Mouse (Mus musculus) heart, postnatal 36 days (tissue): ENCODE measurements around the gene Fads2. TPM values are rescaled to one million over a fixed set of nuclear protein-coding genes. Genes with fewer than 3 reads are reported as not detected.

ENCODE experiments used
- DNase-seq, 2 experiments: peaks; one replicate each; pipeline ENCODE4 v3.0.0; 2021 to 2022
- intact Hi-C: fragments of 180-260 bp; cut with DNase I; formaldehyde crosslinking; loops from one replicate; pipeline ENCODE4 v1.15.1; 2025
- total RNA-seq, 2 experiments: library from RNA; stranded (reverse); gene quantifications; 2 replicates each; pipeline ENCODE4 v1.2.3; 2021

Fads2 gene
- total RNA-seq, 2 experiments from 2014 or later, result 4.8 to 6.8 TPM

DNA sequence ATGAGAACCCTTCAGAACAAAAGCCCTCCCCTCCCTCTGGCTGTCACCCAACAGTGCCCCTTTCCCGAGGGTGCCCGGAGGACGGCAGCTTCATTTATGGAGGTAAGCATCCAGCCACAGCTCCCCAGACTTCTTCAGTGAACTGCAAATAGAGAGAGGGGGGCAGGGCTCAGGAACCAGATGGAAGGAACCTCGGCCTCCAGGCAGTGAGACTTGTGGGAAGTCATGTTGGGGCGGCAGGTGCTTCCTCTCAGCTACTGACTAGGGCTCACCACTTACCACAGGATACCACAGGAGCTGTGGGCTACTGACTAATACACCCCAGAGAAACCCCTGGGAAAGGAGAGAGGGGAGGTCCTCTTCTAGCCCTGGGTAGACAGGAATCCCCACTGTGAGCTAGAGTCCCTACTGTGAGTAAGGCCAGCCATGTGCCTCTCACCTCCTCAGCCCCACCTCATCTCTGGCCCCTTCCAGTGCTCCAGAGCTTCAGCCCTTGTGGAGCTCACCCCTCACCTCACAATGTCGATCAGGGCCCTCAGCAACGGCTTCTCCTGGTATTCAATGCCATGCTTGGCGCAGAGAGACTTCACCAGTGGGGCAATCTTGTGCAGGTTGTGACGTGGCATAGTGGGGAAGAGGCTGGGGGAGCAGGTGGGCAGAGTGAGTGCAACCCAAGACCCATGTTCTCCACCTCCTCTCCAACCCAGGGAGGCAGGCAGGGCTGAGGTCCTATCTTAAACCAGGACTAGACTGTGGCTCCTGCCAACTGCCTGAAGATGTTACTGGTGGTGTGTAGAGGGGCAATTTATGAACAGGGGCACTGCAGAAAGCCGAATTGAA, 37.2 kb downstream of the Fads2 start:
- no peak for DNase-seq
- intact Hi-C loops, result no loop called here

DNA sequence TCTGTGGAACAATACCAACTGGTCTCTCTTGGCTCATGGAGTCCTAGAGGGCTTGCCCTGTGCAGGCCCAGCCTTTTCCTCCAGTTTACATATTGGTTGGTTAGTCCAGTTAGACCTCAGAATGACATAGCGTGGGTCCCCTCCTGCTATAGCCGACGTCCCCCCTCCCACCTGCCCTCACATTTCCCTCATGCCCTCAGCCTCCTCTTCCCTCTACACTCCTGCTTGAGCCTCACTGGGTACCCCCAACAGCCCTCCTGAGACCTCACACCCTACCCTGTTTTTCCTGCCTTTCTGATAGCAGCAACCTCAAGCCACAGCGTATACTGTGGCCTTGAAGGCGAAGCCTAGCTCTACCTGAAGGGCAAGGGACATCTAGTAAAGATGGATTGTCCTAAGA, 38.7 kb downstream of the Fads2 start:
- DNase-seq, result no peak
- intact Hi-C loops, result no loop called here

DNA sequence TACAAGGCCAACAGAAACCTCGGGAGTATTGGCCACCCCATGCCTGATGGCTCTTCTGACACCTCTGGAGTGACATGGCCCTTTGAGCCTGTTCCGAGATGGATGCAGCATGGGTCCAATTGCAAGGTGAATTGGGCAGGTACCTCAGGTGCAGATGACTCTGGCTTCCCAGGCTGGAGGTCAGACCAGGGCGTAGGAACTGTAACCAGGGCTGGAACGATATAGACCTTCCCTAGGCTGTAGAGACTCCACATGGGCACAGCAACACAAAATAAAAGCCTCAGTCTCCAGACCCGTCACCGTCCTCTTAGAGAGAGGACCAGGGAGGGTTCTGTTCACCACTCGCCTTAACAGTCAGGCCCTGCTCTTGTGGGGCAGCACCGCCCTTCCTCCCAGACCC, 39.3 kb downstream of the Fads2 start:
- no peak for DNase-seq
- intact Hi-C loops, result no loop called here

DNA sequence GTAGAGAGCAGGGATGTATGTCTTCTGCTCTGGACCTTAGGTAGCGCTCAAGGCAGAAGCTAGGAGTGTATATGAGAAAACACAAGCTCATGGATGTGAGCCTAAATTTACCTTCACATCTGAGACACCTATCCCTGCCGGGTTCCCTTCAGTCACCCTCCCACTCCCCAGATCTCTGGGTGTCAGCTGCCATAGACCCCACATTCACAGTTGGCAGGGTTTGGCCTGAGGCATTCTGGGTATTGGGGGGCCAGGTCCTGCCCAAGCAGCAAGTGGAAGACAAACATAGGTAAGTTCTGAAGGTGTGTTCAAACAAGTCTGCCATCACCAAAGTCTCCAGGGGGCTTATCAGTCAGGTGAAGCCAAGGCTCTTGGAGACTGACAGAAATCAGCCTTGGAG, 39.9 kb downstream of the Fads2 start:
- intact Hi-C loops, result no loop called here
- DNase-seq, result no peak

DNA sequence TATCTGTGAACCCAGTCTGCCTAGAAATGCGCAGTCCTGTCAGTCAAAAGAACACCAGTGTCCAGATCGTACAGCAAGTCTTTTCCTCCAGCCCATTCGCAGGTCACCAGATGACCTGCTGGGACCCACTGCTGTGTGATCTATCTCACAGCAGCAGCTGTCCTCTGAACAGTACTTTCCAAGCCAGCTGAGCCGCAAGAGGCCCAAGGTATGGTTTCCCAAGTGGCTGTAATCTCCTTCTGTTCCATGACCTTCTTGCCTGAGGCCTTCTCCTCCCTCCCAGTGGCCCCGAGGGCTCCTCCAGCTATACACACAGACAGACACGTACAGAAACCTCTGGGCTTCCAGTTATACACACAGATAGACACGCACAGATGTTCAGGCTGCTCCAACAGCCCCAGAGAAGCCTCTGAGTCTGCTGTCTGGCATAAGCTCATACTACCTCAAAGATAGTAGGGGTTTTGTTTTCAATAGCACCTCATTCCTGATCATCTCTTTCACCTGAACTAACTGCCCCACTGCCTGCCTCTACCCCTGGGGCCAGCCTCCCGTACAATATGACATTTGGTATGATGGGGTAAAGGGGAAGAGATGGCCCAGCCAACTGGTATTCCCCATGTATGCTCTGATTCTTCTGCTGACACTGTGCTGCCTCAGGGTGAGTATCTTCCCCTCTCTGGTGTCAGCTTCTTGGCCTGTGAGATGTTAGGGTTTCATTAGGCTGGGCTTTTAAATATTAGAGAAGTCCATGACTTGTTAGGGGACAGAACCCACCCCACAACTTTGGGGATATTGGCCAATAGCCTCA, 40.6 kb downstream of the Fads2 start:
- DNase-seq, result no peak
- intact Hi-C loops, result no loop called here

DNA sequence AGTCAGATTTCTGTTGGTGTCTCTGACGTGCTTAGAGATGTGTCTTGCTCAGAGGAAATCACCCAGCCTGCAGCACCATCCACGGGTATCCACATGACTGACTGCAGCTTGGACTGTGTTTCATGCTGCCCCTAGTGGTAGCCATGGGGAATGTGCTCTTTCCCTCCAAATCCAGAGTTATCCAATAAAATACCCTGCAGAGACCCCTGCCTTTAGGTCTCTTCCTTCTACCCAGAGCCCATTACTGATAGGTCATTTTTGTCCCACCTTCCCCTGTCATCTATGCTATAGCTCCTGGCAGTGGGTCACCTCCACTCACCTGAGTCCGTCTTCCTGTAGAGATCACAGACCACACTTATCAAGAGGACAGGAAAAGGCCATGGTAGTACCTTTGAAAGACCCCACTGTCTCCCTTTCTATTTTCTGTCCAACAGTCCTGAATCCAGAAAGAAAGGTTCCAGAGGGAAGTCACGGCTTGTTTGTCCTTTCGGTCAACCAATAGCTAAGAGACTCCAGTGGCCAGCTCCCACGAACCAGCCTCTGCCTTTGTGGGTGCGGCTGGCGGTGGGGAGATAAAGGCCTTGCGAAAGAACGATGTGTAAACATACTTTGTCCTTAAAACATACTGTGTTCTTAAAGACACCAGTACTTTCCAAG, 41.5 kb downstream of the Fads2 start:
- DNase-seq, result peak; percentile 49 to 55
- intact Hi-C loops, result no loop called here

DNA sequence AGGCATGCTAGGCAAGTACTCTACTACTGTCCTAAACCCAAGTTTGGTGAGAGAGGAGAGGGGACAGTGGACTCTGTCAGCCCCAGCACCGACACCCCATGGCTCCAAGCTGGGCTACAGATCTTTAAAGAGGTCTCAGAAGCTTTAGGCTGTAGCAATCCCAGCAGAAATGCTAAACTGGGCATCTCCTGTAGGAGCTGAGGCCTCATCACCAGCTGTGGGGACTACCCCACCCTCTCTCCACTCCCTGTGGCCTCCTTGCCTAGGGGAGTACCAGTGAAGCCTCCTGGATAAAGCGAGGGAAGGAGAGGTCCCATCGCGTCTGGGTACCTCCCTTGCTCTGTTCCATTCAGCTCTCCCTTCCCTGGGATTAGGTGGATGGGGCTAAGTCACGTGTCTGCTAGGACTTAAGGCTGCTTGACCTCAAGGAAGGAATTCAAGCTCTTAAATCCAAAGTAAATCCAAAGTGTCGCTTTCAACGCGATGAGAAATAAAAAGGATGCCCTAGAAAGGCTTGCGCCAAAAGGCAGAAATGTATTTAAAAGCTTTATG, 42.6 kb downstream of the Fads2 start:
- intact Hi-C loops, result no loop called here
- DNase-seq, result no peak

DNA sequence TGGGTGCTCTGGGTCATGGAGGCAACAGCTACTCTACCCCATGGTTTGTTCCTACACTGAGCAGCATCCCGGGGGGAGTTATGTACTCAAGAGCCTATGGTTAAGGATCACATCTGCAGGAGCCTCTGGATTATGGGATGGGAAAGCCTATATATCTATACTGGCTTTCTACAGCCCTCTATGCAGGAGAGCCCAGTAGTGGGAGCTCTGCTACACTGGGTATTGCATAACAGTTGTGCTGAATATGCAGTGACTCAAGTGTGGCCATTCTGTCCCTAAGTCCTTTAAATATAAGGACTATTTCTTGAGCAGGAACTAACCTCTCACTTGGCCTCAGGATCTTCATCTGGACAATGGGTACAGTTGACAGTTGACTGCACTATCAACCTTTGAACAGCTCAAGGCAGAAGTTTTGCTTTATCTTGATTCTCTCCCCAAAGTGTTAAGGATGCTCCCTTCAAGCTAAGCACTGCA, 43.2 kb downstream of the Fads2 start:
- intact Hi-C loops, result no loop called here
- no peak for DNase-seq

DNA sequence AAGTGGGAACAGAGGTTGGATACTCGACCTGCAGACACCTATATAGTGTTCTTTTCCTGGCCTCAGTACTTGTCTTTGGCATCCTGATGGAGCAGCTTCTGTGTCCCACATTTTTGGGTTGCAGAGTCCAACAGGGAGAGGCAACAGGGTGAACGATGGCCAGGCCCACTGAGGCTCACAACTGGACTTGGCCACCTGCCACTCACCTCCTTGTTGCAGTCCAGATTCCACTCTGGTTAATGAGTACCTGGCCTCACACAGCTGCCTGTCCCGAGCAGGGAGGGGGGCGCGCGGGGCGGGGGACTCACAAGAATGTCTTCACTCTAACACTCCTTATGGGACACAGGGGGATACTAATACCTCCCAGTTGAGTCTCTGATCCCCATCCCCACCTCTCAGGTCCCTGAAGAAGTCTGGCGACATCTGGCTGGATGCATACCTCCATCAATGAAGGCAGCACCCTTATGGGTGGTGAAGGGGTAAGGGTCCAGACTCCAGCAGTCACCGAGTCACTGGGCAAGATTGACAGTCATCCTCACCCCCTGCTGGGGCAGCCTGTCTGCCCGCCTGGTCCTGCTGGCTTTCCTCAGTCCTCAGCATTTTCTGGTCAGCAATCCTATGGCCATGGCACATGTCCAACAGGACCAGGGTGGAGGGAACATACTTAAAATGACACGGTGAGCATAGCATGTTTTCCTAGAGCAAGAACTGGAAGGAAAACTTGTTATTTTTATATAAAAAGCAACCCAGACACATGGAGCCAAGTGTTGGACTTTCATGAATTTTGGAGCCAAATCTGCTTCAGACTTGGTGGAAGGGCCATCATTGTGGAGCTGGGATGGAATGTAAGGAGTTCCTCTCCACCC, 43.8 kb downstream of the Fads2 start:
- intact Hi-C loops, result no loop called here
- DNase-seq, result no peak

DNA sequence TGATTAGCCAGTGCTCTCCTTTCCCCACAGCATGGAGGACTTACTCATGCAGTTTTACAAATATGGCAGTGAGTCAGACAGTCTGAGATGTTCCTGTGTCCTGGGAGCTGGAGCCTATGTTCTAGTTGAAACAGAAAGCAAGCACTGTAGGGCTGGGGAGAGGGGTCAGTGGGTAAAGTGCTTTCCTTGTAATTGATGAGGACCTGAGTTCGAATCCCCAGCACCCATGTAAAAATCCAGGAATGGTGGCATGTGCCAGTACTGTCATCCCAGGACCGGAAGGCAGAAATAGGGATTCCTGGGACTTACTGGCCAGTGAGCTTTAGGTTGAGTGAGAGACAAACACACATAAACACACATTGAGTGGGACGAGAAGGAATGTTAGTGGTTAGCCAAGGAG, 44.9 kb downstream of the Fads2 start:
- DNase-seq, result no peak
- intact Hi-C loops, result no loop called here

DNA sequence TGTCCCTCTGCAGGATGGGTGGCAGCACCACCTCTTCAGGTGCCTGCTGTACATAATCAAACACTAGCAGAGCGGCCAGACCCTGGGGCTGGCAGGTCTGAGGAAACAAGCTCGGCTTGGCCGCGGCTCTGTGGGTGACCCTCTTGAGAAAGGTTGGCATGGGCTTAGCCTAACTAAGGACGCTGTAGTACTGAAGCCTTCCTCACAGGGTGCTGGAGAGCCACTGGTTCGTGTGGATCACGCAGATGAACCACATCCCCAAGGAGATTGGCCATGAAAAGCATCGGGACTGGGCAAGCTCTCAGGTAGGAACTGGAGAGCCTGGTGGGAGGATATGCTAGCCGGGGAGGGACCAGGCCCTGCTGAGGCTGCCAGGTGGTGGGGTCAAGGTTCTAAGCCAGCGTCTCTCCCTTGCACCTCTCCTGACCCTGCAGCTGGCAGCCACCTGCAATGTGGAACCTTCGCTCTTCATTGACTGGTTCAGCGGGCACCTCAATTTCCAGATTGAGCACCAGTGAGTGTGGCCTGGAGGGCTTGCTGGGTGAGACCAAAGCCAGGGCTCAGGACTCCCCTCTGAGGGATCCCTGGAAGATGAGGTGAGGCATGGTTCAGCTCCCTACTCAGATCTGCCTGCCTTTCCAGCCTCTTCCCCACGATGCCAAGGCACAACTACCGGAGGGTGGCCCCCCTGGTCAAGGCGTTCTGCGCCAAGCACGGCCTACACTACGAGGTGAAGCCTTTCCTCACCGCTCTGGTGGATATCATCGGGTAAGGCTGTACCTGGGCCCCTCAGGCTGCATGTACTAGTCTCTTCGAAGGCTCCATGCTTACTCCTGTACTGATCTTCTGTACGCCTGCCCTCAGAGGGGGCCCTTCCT, 45.5 kb downstream of the Fads2 start:
- DNase-seq, result no peak
- intact Hi-C loops, result no loop called here

DNA sequence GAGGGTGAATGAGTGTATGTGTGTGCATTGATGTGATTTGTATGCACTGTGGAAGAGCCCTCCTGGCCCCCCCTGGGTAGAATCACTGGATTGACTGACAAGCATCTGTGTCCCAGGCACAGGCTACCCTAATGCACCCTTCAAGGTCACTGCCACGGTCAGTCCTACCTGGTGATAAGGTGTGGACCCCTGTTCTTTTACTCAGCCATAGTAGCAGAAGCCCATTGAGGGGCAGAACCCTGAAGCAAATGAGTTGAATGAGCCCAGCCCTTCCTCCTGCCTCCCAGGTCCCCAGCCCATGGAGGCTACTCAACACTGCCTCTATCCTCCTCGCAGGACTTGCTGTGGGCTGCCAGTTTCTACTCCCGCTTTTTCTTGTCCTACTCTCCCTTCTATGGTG, 46.3 kb downstream of the Fads2 start:
- intact Hi-C loops, result no loop called here
- DNase-seq, result no peak

DNA sequence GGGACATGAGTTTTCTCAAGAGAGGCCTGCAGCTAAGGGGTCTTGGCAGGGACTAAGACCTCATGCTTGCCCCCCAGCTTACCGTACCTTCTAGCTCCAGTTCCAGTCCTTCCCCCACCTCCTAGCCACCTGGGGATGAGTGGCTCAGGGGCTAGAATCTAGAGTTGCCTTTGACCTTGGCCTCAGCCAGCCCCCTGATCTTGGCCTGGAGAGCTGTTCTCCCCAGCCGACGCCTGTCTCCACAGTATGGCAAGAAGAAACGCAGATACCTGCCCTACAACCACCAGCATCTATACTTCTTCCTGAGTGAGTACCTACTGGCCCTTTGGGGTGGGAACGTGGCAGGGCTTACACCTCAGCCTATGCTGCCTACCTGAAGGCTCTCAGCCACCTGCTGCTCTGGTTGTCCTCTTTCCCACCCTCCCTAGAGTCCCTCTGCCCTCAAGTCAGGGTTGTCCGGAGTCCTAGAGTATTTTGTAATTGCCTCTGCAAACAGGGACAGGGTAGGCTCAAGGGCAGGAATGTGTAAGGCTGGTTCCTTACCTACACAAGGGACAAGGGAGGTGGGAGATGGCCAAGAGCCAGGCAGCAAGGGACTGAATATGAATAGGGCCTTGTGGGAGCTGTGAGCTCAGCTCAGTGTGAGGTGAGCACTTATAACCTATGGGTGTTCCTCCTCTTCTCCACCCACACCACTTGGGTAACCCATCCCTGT, 47.0 kb downstream of the Fads2 start:
- no peak for DNase-seq
- intact Hi-C loops, result no loop called here

DNA sequence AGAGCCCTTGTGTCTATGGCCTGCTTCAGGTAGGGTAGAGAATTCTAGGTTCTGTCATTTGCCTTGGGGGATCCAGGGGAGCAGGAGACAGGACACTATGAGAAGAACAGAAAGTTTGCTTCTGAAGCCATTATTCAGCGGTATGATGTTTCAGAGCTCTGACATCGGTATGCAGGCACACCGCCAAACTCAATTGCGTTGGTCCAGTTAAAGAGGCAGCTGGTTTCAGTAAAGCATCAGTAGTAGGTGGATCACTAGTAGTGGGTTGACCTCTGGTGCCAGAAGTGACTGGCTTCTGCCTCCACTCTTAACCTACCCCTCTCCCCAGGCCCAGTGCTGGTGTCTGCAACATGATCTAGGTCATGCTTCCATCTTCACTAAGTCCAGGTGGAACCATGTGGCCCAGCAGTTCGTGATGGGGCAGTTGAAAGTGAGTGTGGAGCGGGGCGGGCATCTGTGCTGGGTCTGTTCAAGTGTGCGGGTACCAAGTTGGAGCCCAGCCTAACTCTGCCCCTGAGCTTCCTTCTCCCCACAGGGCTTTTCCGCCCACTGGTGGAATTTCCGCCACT, 47.8 kb downstream of the Fads2 start:
- no peak for DNase-seq
- intact Hi-C loops, result no loop called here

DNA sequence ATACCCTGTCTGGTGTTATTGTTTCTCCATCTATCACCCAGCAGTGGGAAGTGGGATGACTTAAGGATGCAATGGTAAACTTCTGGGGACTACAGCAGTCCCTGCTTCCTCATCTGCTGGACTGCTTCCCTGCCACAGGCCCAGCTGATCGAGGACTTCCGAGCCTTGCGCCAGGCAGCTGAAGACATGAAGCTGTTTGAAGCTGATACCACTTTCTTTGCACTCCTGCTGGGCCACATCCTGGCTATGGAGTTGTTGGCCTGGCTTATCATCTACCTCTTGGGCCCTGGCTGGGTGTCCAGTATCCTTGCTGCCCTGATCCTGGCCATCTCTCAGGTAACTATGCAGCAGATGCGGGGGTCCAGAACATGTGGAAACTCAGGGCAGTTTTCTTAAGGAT, 48.8 kb downstream of the Fads2 start:
- intact Hi-C loops, result no loop called here
- DNase-seq, result no peak

DNA sequence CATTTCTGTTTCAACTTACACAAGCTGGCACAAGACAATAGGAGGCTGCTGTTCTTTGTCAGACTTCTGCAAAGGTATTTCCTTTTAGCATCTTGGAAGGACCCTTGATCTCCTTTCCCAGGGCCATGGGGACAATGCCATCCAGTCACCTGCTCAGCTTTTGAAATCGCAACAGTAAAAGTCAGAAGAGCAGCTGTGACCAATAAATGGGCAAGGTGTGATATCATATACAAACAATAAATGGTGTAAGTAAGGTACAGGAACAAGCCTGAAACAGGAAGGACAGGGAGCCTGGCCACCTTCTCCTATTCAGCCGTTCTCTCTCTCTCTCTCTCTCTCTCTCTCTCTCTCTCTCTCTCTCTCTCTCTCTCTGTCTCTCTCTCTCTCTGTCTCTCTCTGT, 51.1 kb downstream of the Fads2 start:
- DNase-seq, result no peak
- intact Hi-C loops, result no loop called here

DNA sequence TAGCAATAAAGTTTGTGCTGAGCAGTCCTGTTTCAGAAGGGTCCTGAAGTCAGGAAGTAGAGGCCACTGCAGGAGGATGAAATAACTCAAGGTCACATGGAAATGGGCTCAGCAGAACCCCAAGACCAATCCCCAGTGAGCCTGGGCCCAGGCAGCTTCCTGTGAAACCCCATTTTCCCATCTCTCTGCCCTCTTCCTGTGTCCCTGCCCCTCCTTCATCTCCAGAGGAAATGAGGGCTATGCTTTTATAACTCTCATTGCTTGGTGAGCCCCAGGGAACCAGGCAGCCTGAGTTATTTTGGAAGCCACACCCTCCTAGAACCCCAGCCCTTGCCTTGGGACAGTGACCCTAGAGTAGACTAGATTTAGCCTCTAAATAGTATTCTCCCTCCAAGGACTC, 52.0 kb downstream of the Fads2 start:
- intact Hi-C loops, result no loop called here
- no peak for DNase-seq

DNA sequence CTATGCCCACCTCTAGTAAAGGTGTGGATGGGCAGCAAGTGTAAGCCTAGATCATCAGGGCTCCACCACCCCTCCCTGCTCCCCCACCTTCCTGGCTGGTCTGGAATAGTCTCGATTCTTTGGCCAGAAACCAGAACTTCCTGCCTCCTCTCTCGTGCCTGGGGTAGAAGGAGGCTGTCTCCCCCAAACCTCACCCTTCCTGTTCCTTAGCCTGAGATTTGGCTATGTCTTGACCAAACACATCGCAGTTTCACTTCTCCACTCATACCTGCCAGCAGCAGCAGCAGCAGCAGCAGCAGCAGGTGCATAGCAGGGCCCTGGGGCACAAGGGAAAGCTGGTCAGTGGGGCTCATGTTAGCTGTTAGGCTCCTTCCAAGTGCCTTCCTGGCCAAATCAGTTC, 54.6 kb downstream of the Fads2 start:
- no peak for DNase-seq
- intact Hi-C loops, result no loop called here
